8 mouse cellular contexts compared by ENCODE assay signal in the genomic region with DNA sequence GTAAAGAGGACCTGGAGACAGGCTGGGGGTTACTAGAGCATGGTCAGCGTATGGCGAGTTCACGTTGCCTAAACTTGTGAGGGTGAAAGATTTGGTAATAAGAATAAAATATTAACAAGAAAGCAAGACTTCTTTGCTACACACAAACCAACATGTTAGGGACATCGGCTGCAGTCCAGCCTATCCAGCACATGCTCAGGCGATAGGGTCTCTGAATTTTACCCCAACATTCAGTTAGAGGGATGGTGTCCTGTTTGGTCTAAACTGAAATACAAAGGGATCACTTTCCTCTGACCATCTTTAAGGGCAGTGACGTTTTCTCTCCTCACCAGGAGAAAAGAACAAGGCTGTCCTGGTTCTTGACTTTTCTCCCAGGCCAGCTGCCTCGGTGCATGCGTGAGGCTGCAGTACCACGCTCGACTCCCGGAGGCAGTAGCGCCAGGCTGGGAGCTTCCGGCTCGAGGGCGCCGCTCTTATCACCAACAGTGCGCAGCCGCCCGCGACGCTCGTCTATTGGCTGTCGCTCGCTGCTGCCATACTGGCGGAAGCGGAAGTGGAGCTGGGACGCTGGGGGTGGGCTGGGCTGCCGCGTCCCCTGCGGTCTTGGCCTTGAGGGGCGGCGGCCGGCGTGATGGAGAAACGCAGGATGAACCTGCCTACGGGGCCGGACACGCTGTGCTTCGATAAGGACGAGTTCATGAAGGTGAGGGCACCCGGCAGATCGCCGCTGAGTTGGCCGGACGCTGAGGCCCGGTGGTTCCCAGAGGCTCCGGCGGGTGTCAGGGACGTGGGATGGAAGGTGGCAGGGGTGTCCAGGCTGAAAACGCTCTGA. TPM values are rescaled to one million over a fixed set of nuclear protein-coding genes. Genes with fewer than 3 reads are reported as not detected.
DNase-seq lines count a peak whose midpoint lies in the region; ATAC-seq lines count a peak whose summit lies in the region.

A gene (plus strand): TSS at position 519 of the 832 bp plus-strand sequence.

- peak within 1 kb of the TSS; percentile 93 for H3K9ac ChIP-seq in hindbrain, embryonic 15.5 days

- H3K9me3 ChIP-seq in hindbrain, embryonic 15.5 days, result no peaks in the 10 kb centered on the region

- H3K4me3 ChIP-seq in hindbrain, embryonic 15.5 days, result peak within 1 kb of the TSS; percentile 77

- peak within 1 kb of the TSS; percentile 78 for H3K4me2 ChIP-seq in hindbrain, embryonic 15.5 days

- no peaks in the 10 kb centered on the region for H3K36me3 ChIP-seq in hindbrain, embryonic 15.5 days

- H3K4me1 ChIP-seq in hindbrain, embryonic 15.5 days (replicated peaks), result peaks cover 17% of the 10 kb centered on the region

- H3K27ac ChIP-seq in hindbrain, embryonic 15.5 days (replicated peaks), result peak within 1 kb of the TSS; percentile 52

- 10% methylated on average over 50 of the region's 50 CpGs for WGBS in hindbrain, embryonic 15.5 days

- peak; percentile 91 for DNase-seq in T-cell, adult 2 months (ENCODE audit: low spot score)
- DNase-seq in cerebellum, postnatal 36 days, result peak; percentile 92 to 93
- DNase-seq in frontal cortex, postnatal 36 days (ENCODE audit: low spot score in 2 of 2), result peak; percentile 88 to 92
- peak; percentile 82 for DNase-seq in left cerebral cortex, adult 11 months (ENCODE audit: low spot score)
- DNase-seq in lung, postnatal 4 days, result peak; percentile 93 to 94
- DNase-seq in retina, postnatal 7 days (ENCODE audit: low read depth, low spot score), result peak; percentile 90
- DNase-seq in urinary bladder, adult 2 months (ENCODE audit: low spot score), result peak; percentile 72

- ATAC-seq in hindbrain, embryonic 15.5 days (ENCODE audit: low FRiP score, low read depth), result peak; percentile 99

- peaks cover 6% of the 10 kb centered on the region; the same call in 1 of the 2 replicates for H3K27me3 ChIP-seq in hindbrain, embryonic 15.5 days

RNA-seq across cellular contexts. Expression of the gene that starts here (rescaled TPM):
- 31.5 and 32.4 TPM in 2 replicates for polyA plus RNA-seq in hindbrain, embryonic 15.5 days (2015; fragmentation: Nextera tagmentation; extraction: Ambion mirVana)
- polyA plus RNA-seq in urinary bladder, adult 2 months (2012; rRNA removed), result 25.4 and 25.8 TPM in 2 replicates

Comparison
In these comparisons a context has a peak if more than half of its experiments do, and no peak if none do; other contexts are left out.
1. Peak in every context shown above with its lines: DNase-seq, ATAC-seq, H3K4me3 ChIP-seq and H3K27ac ChIP-seq.